Mouse (Mus musculus): ENCODE data around the gene Ackr4.

- TF ChIP-seq EP300 (IDR thresholded peaks at IDR 0.05; ENCODE audit: low read depth): no peak
- no peak for TF ChIP-seq CTCF (IDR thresholded peaks at IDR 0.05; ENCODE audit: low read depth)
Measured at GRCm38 (mm10) chr9:104142805-104143204, 16.1 kb upstream of the Ackr4 start.

Measured in heart, postnatal 0 days (tissue).